ENCODE assay signal across 10 mouse cellular contexts in genomic region chr11:97422507-97422906, GRCm38 (mm10). TPM values are rescaled to one million over a fixed set of nuclear protein-coding genes. Genes with fewer than 3 reads are reported as not detected.
DNase-seq lines count a peak whose midpoint lies in the region; ATAC-seq and TF ChIP-seq lines count a peak whose summit lies in the region.
"Had no signal": no experiment of that assay in that cellular context is flagged by ENCODE, and none has a peak within 500 bp of the region (broad histone marks: within the 10 kb centered on the region; RNA-seq: fewer than 3 reads in every experiment).

No protein-coding gene starts in this region.

- no peaks in the 10 kb centered on the region for H3K9me3 ChIP-seq in intestine, embryonic 14.5 days (ENCODE audit: control insufficient read depth, low read length)
- no peaks in the 10 kb centered on the region for H3K9me3 ChIP-seq in intestine, postnatal 0 days (ENCODE audit: control insufficient read depth)
- no peaks in the 10 kb centered on the region for H3K9me3 ChIP-seq in embryonic facial prominence, embryonic 10.5 days
- H3K9me3 ChIP-seq: G1E had no signal

- DNase-seq in intestine, embryonic 14.5 days (ENCODE audit: low spot score), result no peak
- peak; percentile 91 for DNase-seq in Muller cell, postnatal 12 days (ENCODE audit: inconsistent ontology term)
- DNase-seq in embryonic facial prominence, embryonic 10.5 days (ENCODE audit: low spot score), result peak; percentile 57
- peak; percentile 66 to 75 for DNase-seq in layer of hippocampus, postnatal 36 days
- no peak for DNase-seq in spleen, postnatal 10 days (ENCODE audit: low spot score in 2 of 2)
- no peak for DNase-seq in thymus, postnatal 0 days (ENCODE audit: low spot score)
- DNase-seq: adrenal gland, adult 8-10 months had no signal

- H3K27ac ChIP-seq in intestine, embryonic 14.5 days (ENCODE audit: low read depth), result peak overlapping the region; percentile 59; the same call in 1 of the 2 replicates
- no peak overlapping the region for H3K27ac ChIP-seq in intestine, postnatal 0 days (ENCODE audit: low read depth, low read length)
- H3K27ac ChIP-seq in embryonic facial prominence, embryonic 10.5 days (replicated peaks), result peak overlapping the region; percentile 70

- 59% methylated on average over 4 of the region's 4 CpGs for WGBS in intestine, embryonic 14.5 days
- WGBS in intestine, postnatal 0 days, result 66% methylated on average over 4 of the region's 4 CpGs
- WGBS in embryonic facial prominence, embryonic 10.5 days, result 27% methylated on average over 4 of the region's 4 CpGs

- no peak overlapping the region for H3K4me2 ChIP-seq in intestine, embryonic 14.5 days (ENCODE audit: low read length)
- no peak overlapping the region for H3K4me2 ChIP-seq in intestine, postnatal 0 days (replicated peaks; ENCODE audit: low read depth)

- ATAC-seq in intestine, embryonic 14.5 days (replicated peaks; ENCODE audit: low FRiP score, low TSS enrichment, low read depth), result no peak
- ATAC-seq in intestine, postnatal 0 days, result no peak
- no peak for ATAC-seq in megakaryocyte-erythroid progenitor cell, adult 5-6 weeks (replicated peaks; ENCODE audit: low FRiP score, low TSS enrichment, poor library complexity, severe bottlenecking)

- H3K36me3 ChIP-seq in intestine, embryonic 14.5 days (ENCODE audit: control insufficient read depth, insufficient read depth, low read length), result no peaks in the 10 kb centered on the region
- H3K36me3 ChIP-seq in intestine, postnatal 0 days (ENCODE audit: control insufficient read depth, insufficient read depth), result no peaks in the 10 kb centered on the region
- H3K36me3 ChIP-seq in embryonic facial prominence, embryonic 10.5 days (replicated peaks), result no peaks in the 10 kb centered on the region

- H3K27me3 ChIP-seq in intestine, embryonic 14.5 days (replicated peaks; ENCODE audit: control insufficient read depth, insufficient read depth, low read length), result no peaks in the 10 kb centered on the region
- H3K27me3 ChIP-seq in intestine, postnatal 0 days (replicated peaks; ENCODE audit: control insufficient read depth, insufficient read depth, low read length), result no peaks in the 10 kb centered on the region
- no peaks in the 10 kb centered on the region for H3K27me3 ChIP-seq in embryonic facial prominence, embryonic 10.5 days (replicated peaks; ENCODE audit: low read depth, poor library complexity, severe bottlenecking)

- no peak overlapping the region for H3K4me3 ChIP-seq in intestine, embryonic 14.5 days (ENCODE audit: low read depth, low read length)
- no peak overlapping the region for H3K4me3 ChIP-seq in intestine, postnatal 0 days (ENCODE audit: low read depth, low read length)
- H3K4me3 ChIP-seq in embryonic facial prominence, embryonic 10.5 days, result peak overlapping the region; percentile 30; the same call in 1 of the 2 replicates

- H3K9ac ChIP-seq in intestine, embryonic 14.5 days (ENCODE audit: low read length), result no peak overlapping the region
- no peak overlapping the region for H3K9ac ChIP-seq in intestine, postnatal 0 days (ENCODE audit: low read depth, low read length)

- TF ChIP-seq CTCF in intestine, postnatal 0 days (IDR thresholded peaks at IDR 0.05; ENCODE audit: low read depth), result no peak

- H3K4me1 ChIP-seq in intestine, embryonic 14.5 days (replicated peaks; ENCODE audit: control insufficient read depth, insufficient read depth, low read length), result peaks cover 12% of the 10 kb centered on the region; the same call in 1 of the 2 replicates
- no peaks in the 10 kb centered on the region for H3K4me1 ChIP-seq in intestine, postnatal 0 days (replicated peaks; ENCODE audit: control insufficient read depth, insufficient read depth, low read length)
- peaks cover 61% of the 10 kb centered on the region for H3K4me1 ChIP-seq in embryonic facial prominence, embryonic 10.5 days

RNA-seq across cellular contexts. Expression of gene Arhgap23, which starts 7.2 kb away (rescaled TPM):
- 5.0 and 5.1 TPM in 2 replicates for polyA plus RNA-seq in intestine, embryonic 14.5 days (2014; fragmentation: Nextera tagmentation; extraction: Ambion mirVana)
- 3.5 and 4.6 TPM in 2 replicates for polyA plus RNA-seq in intestine, postnatal 0 days (2015; fragmentation: Nextera tagmentation; extraction: Ambion mirVana)
- 2.4 TPM in 2 replicates for polyA plus RNA-seq in embryonic facial prominence, embryonic 10.5 days (2016; fragmentation: Nextera tagmentation; extraction: Ambion mirVana)
- 10 to 100 TPM; 73.4 to 75.4 TPM for total RNA-seq in layer of hippocampus, postnatal 36 days (2021)
- polyA plus RNA-seq in thymus, postnatal 0 days (2015; fragmentation: Nextera tagmentation; extraction: Ambion mirVana), result 1.6 and 2.9 TPM in 2 replicates
- total RNA-seq in megakaryocyte-erythroid progenitor cell, adult 5-6 weeks (2014; fragmentation: Nextera tagmentation), result 18.4 and 22.3 TPM in 2 replicates
- 3.9 and 14.5 TPM in 2 replicates for total RNA-seq in megakaryocyte-erythroid progenitor cell, adult 5-6 weeks (2017)

Comparison
In these comparisons a context has a peak if more than half of its experiments do, and no peak if none do; other contexts are left out.
1. DNase-seq: peak in Muller cell, postnatal 12 days (single experiment), embryonic facial prominence, embryonic 10.5 days (single experiment) and layer of hippocampus, postnatal 36 days (2 of 2); none in intestine, embryonic 14.5 days (single experiment), spleen, postnatal 10 days (0 of 2) and thymus, postnatal 0 days (single experiment).